ENCODE assay signal across 9 mouse cellular contexts in genomic region chr2:25193330-25193770, GRCm38 (mm10). TPM values are rescaled to one million over a fixed set of nuclear protein-coding genes. Genes with fewer than 3 reads are reported as not detected.
A peak's percentile ranks its signal among the peaks of the same experiment; 100 is the strongest.
DNase-seq lines count a peak whose midpoint lies in the region; ATAC-seq and TF ChIP-seq lines count a peak whose summit lies in the region.
"Had no signal": no experiment of that assay in that cellular context is flagged by ENCODE, and none has a peak within 500 bp of the region (broad histone marks: within the 10 kb centered on the region; RNA-seq: fewer than 3 reads in every experiment).

No protein-coding gene starts in this region.

- no peaks in the 10 kb centered on the region for H3K36me3 ChIP-seq in heart, embryonic 15.5 days
- no peaks in the 10 kb centered on the region for H3K36me3 ChIP-seq in liver, embryonic 15.5 days (replicated peaks)
- H3K36me3 ChIP-seq in neural tube, embryonic 11.5 days (ENCODE audit: control insufficient read depth, insufficient read depth, low read length), result no peaks in the 10 kb centered on the region

- peak; percentile 94 for TF ChIP-seq CTCF in brain, embryonic 14.5 days (IDR thresholded peaks at IDR 0.05; ENCODE audit: borderline replicate concordance, extremely low read depth, insufficient read depth, insufficient read length)

- H3K27ac ChIP-seq in heart, embryonic 15.5 days, result 0 out of 2 replicates have a peak overlapping the region, but pooled peaks have one; percentile 24
- H3K27ac ChIP-seq in liver, embryonic 15.5 days (replicated peaks), result no peak overlapping the region
- no peak overlapping the region for H3K27ac ChIP-seq in neural tube, embryonic 11.5 days (ENCODE audit: low read depth, low read length)

- WGBS in heart, embryonic 15.5 days, result 3% methylated on average over 6 of the region's 6 CpGs
- 1% methylated on average over 6 of the region's 6 CpGs for WGBS in liver, embryonic 15.5 days (ENCODE audit: insufficient replicate concordance)
- 5% methylated on average over 6 of the region's 6 CpGs for WGBS in neural tube, embryonic 11.5 days

- 0 out of 2 replicates have a peak overlapping the region, but pooled peaks have one; percentile 1 for H3K4me3 ChIP-seq in heart, embryonic 15.5 days
- no peak overlapping the region for H3K4me3 ChIP-seq in liver, embryonic 15.5 days (replicated peaks)
- no peak overlapping the region for H3K4me3 ChIP-seq in neural tube, embryonic 11.5 days (ENCODE audit: low read depth, low read length)

- peak; percentile 74 for ATAC-seq in CD4-positive, CD25-positive, alpha-beta regulatory T cell, adult 4 months
- peak; percentile 69 for ATAC-seq in erythroid progenitor cell, adult 5-6 weeks (replicated peaks; ENCODE audit: low FRiP score, poor library complexity, severe bottlenecking)
- peak; percentile 58; the same call in 1 of the 2 replicates for ATAC-seq in heart, embryonic 15.5 days (replicated peaks; ENCODE audit: insufficient number of reproducible peaks, insufficient read depth, low FRiP score, low read depth)
- ATAC-seq in liver, embryonic 15.5 days (ENCODE audit: insufficient read depth), result peak; percentile 5; the same call in 1 of the 2 replicates
- peak; percentile 57 for ATAC-seq in neural tube, embryonic 11.5 days (ENCODE audit: insufficient read depth, low FRiP score, low TSS enrichment)

- H3K9me3 ChIP-seq in heart, embryonic 15.5 days (replicated peaks), result no peaks in the 10 kb centered on the region
- H3K9me3 ChIP-seq in liver, embryonic 15.5 days (replicated peaks), result no peaks in the 10 kb centered on the region
- no peaks in the 10 kb centered on the region for H3K9me3 ChIP-seq in neural tube, embryonic 11.5 days (ENCODE audit: control insufficient read depth, low read length)

- peak; percentile 90 for DNase-seq in brain, embryonic 14.5 days (ENCODE audit: low read depth)
- DNase-seq in kidney, postnatal 14 days, result peak; percentile 91
- DNase-seq in neural tube, embryonic 11.5 days (ENCODE audit: low spot score), result peak; percentile 84
- DNase-seq in telencephalon, adult 2 months (ENCODE audit: low read depth, low spot score), result peak; percentile 66

- peaks cover 45% of the 10 kb centered on the region for H3K4me1 ChIP-seq in heart, embryonic 15.5 days (replicated peaks)
- H3K4me1 ChIP-seq in liver, embryonic 15.5 days (replicated peaks), result peaks cover 57% of the 10 kb centered on the region
- no peaks in the 10 kb centered on the region for H3K4me1 ChIP-seq in neural tube, embryonic 11.5 days (ENCODE audit: control insufficient read depth, insufficient read depth, low read length)

- peak overlapping the region; percentile 58; the same call in 1 of the 2 replicates for H3K4me2 ChIP-seq in heart, embryonic 15.5 days
- H3K4me2 ChIP-seq in liver, embryonic 15.5 days, result peak overlapping the region; percentile 84
- no peak overlapping the region for H3K4me2 ChIP-seq in neural tube, embryonic 11.5 days (ENCODE audit: low read depth)

- no peak overlapping the region for H3K9ac ChIP-seq in heart, embryonic 15.5 days
- no peak overlapping the region; the same call in 1 of the 2 replicates for H3K9ac ChIP-seq in liver, embryonic 15.5 days
- H3K9ac ChIP-seq in neural tube, embryonic 11.5 days (ENCODE audit: low read length), result no peak overlapping the region

- TF ChIP-seq POLR2A in brain, embryonic 14.5 days (IDR thresholded peaks at IDR 0.05; ENCODE audit: borderline replicate concordance, extremely low read depth, insufficient read depth, insufficient read length, poor library complexity, severe bottlenecking), result no peak

- peaks cover 21% of the 10 kb centered on the region for H3K27me3 ChIP-seq in heart, embryonic 15.5 days
- peaks cover 6% of the 10 kb centered on the region; the same call in 1 of the 2 replicates for H3K27me3 ChIP-seq in liver, embryonic 15.5 days
- H3K27me3 ChIP-seq in neural tube, embryonic 11.5 days (ENCODE audit: control insufficient read depth, insufficient read depth, low read length), result peaks cover 19% of the 10 kb centered on the region

RNA-seq across cellular contexts. Expression of gene Tor4a, which starts 3.3 kb away (rescaled TPM):
- 10 to 100 TPM; 60.5 to 94.3 TPM for polyA plus RNA-seq in CD4-positive, CD25-positive, alpha-beta regulatory T cell, adult 4 months (2017; shearing (Covaris generic))
- 1.9 and 2.0 TPM in 2 replicates for polyA plus RNA-seq in brain, embryonic 14.5 days (2012; rRNA removed)
- 2.9 and 5.4 TPM in 2 replicates for total RNA-seq in erythroid progenitor cell, adult 5-6 weeks (2015; ENCODE audit: low replicate concordance)
- 0.30 and 2.2 TPM in 2 replicates for total RNA-seq in erythroid progenitor cell, adult 5-6 weeks (2017; ENCODE audit: low replicate concordance)
- 5.8 and 10.3 TPM in 2 replicates for polyA plus RNA-seq in heart, embryonic 15.5 days (2015; fragmentation: Nextera tagmentation; extraction: Ambion mirVana)
- 6.2 and 6.8 TPM in 2 replicates for polyA plus RNA-seq in liver, embryonic 15.5 days (2015; fragmentation: Nextera tagmentation; extraction: Ambion mirVana)
- 1.6 and 1.9 TPM in 2 replicates for polyA plus RNA-seq in neural tube, embryonic 11.5 days (2014; fragmentation: Nextera tagmentation; extraction: Ambion mirVana)

RNA-seq across cellular contexts. Expression of gene Nrarp, which starts 12.8 kb away (rescaled TPM):
- under 1 TPM in 1 of 2 experiments, not detected in 1; 0.28 TPM for polyA plus RNA-seq in CD4-positive, CD25-positive, alpha-beta regulatory T cell, adult 4 months (2017; shearing (Covaris generic))
- polyA plus RNA-seq in brain, embryonic 14.5 days (2012; rRNA removed), result 50.0 and 58.5 TPM in 2 replicates
- 0.42 TPM in 1 of 2 replicates, not detected in the other for total RNA-seq in erythroid progenitor cell, adult 5-6 weeks (2015; ENCODE audit: low replicate concordance)
- total RNA-seq in erythroid progenitor cell, adult 5-6 weeks (2017; ENCODE audit: low replicate concordance), result 0.64 and 3.0 TPM in 2 replicates
- 17.3 and 19.0 TPM in 2 replicates for polyA plus RNA-seq in heart, embryonic 15.5 days (2015; fragmentation: Nextera tagmentation; extraction: Ambion mirVana)
- 2.1 and 2.4 TPM in 2 replicates for polyA plus RNA-seq in liver, embryonic 15.5 days (2015; fragmentation: Nextera tagmentation; extraction: Ambion mirVana)
- 53.7 and 57.8 TPM in 2 replicates for polyA plus RNA-seq in neural tube, embryonic 11.5 days (2014; fragmentation: Nextera tagmentation; extraction: Ambion mirVana)

RNA-seq across cellular contexts. Expression of gene Nelfb, which starts 17.9 kb away (rescaled TPM):
- polyA plus RNA-seq in CD4-positive, CD25-positive, alpha-beta regulatory T cell, adult 4 months (2017; shearing (Covaris generic)), result 10 to 100 TPM; 48.2 to 55.8 TPM
- 78.9 and 91.3 TPM in 2 replicates for polyA plus RNA-seq in brain, embryonic 14.5 days (2012; rRNA removed)
- total RNA-seq in erythroid progenitor cell, adult 5-6 weeks (2015; ENCODE audit: low replicate concordance), result 13.0 and 34.4 TPM in 2 replicates
- total RNA-seq in erythroid progenitor cell, adult 5-6 weeks (2017; ENCODE audit: low replicate concordance), result 15.2 and 29.9 TPM in 2 replicates
- polyA plus RNA-seq in heart, embryonic 15.5 days (2015; fragmentation: Nextera tagmentation; extraction: Ambion mirVana), result 62.7 and 79.5 TPM in 2 replicates
- 35.9 and 40.6 TPM in 2 replicates for polyA plus RNA-seq in liver, embryonic 15.5 days (2015; fragmentation: Nextera tagmentation; extraction: Ambion mirVana)
- polyA plus RNA-seq in neural tube, embryonic 11.5 days (2014; fragmentation: Nextera tagmentation; extraction: Ambion mirVana), result 94.8 and 99.8 TPM in 2 replicates

RNA-seq across cellular contexts. Expression of gene Stpg3, which starts 21.1 kb away (rescaled TPM):
- polyA plus RNA-seq in CD4-positive, CD25-positive, alpha-beta regulatory T cell, adult 4 months (2017; shearing (Covaris generic)), result not detected
- polyA plus RNA-seq in brain, embryonic 14.5 days (2012; rRNA removed), result not detected in 2 replicates
- not detected in 2 replicates for total RNA-seq in erythroid progenitor cell, adult 5-6 weeks (2015; ENCODE audit: low replicate concordance)
- total RNA-seq in erythroid progenitor cell, adult 5-6 weeks (2017; ENCODE audit: low replicate concordance), result not detected in 2 replicates
- polyA plus RNA-seq in heart, embryonic 15.5 days (2015; fragmentation: Nextera tagmentation; extraction: Ambion mirVana), result not detected in 2 replicates
- polyA plus RNA-seq in liver, embryonic 15.5 days (2015; fragmentation: Nextera tagmentation; extraction: Ambion mirVana), result not detected in 2 replicates
- polyA plus RNA-seq in neural tube, embryonic 11.5 days (2014; fragmentation: Nextera tagmentation; extraction: Ambion mirVana), result not detected in 2 replicates
- total RNA-seq: gastrocnemius, postnatal 4 days had no signal

RNA-seq across cellular contexts. Expression of gene Fam166a, which starts 25.2 kb away (rescaled TPM):
- not detected for polyA plus RNA-seq in CD4-positive, CD25-positive, alpha-beta regulatory T cell, adult 4 months (2017; shearing (Covaris generic))
- polyA plus RNA-seq in brain, embryonic 14.5 days (2012; rRNA removed), result 0.10 and 0.14 TPM in 2 replicates
- not detected in 2 replicates for total RNA-seq in erythroid progenitor cell, adult 5-6 weeks (2015; ENCODE audit: low replicate concordance)
- total RNA-seq in erythroid progenitor cell, adult 5-6 weeks (2017; ENCODE audit: low replicate concordance), result not detected in 2 replicates
- polyA plus RNA-seq in heart, embryonic 15.5 days (2015; fragmentation: Nextera tagmentation; extraction: Ambion mirVana), result 0.57 and 0.65 TPM in 2 replicates
- 1.0 TPM in 1 of 2 replicates, not detected in the other for polyA plus RNA-seq in liver, embryonic 15.5 days (2015; fragmentation: Nextera tagmentation; extraction: Ambion mirVana)
- not detected in 2 replicates for polyA plus RNA-seq in neural tube, embryonic 11.5 days (2014; fragmentation: Nextera tagmentation; extraction: Ambion mirVana)

Comparison
In these comparisons a context has a peak if more than half of its experiments do, and no peak if none do; other contexts are left out.
1. ATAC-seq: peak in every context shown above with its lines; median percentile 74 in CD4-positive, CD25-positive, alpha-beta regulatory T cell, adult 4 months; 69 in erythroid progenitor cell, adult 5-6 weeks; 58 in heart, embryonic 15.5 days; 57 in neural tube, embryonic 11.5 days; 5 in liver, embryonic 15.5 days.